Comparison of ENCODE assay signal across 8 mouse cellular contexts in genomic region chr2:77518693-77519092, GRCm38 (mm10).
DNase-seq lines count a peak whose midpoint lies in the region; ATAC-seq and TF ChIP-seq lines count a peak whose summit lies in the region.

No protein-coding gene starts in this region.

- H3K36me3 ChIP-seq in embryonic facial prominence, embryonic 10.5 days (replicated peaks): no peaks in the 10 kb centered on the region
- no peaks in the 10 kb centered on the region for H3K36me3 ChIP-seq in hindbrain, postnatal 0 days (ENCODE audit: insufficient read depth, low read length)
- H3K36me3 ChIP-seq in liver, embryonic 15.5 days (replicated peaks): no peaks in the 10 kb centered on the region

- DNase-seq in R1 (ENCODE audit: low read depth, low spot score): peak; percentile 21
- DNase-seq in embryonic facial prominence, embryonic 10.5 days (ENCODE audit: low spot score): peak; percentile 17
- no peak for DNase-seq in hindbrain, postnatal 0 days (ENCODE audit: low spot score)
- peak; percentile 48 for DNase-seq in yolk sac, embryonic 10.5 days (ENCODE audit: low spot score)
- DNase-seq in spleen, postnatal 36 days (ENCODE audit: low spot score in 2 of 2): no peak
- DNase-seq in left cerebral cortex, postnatal 36 days (ENCODE audit: low spot score in 2 of 2): no peak
- no peak for DNase-seq in frontal cortex, postnatal 25 days (ENCODE audit: low spot score in 2 of 2)

- peaks cover 5% of the 10 kb centered on the region for H3K27me3 ChIP-seq in embryonic facial prominence, embryonic 10.5 days (replicated peaks; ENCODE audit: low read depth, poor library complexity, severe bottlenecking)
- no peaks in the 10 kb centered on the region for H3K27me3 ChIP-seq in hindbrain, postnatal 0 days (ENCODE audit: insufficient read depth, low read length)
- no peaks in the 10 kb centered on the region for H3K27me3 ChIP-seq in liver, embryonic 15.5 days

- TF ChIP-seq CTCF in hindbrain, postnatal 0 days (IDR thresholded peaks at IDR 0.05; ENCODE audit: low read depth): peak; percentile 40

- WGBS in embryonic facial prominence, embryonic 10.5 days: 5% methylated on average over 8 of the region's 8 CpGs
- WGBS in hindbrain, postnatal 0 days: 16% methylated on average over 8 of the region's 8 CpGs
- WGBS in liver, embryonic 15.5 days (ENCODE audit: insufficient replicate concordance): 4% methylated on average over 8 of the region's 8 CpGs

- peak overlapping the region; percentile 73 for H3K4me2 ChIP-seq in hindbrain, postnatal 0 days (ENCODE audit: low read depth, low read length)
- H3K4me2 ChIP-seq in liver, embryonic 15.5 days: peak overlapping the region; percentile 71

- H3K27ac ChIP-seq in embryonic facial prominence, embryonic 10.5 days (replicated peaks): no peak overlapping the region
- H3K27ac ChIP-seq in hindbrain, postnatal 0 days: no peak overlapping the region
- peak overlapping the region; percentile 63 for H3K27ac ChIP-seq in liver, embryonic 15.5 days (replicated peaks)

- no peaks in the 10 kb centered on the region for H3K9me3 ChIP-seq in embryonic facial prominence, embryonic 10.5 days
- no peaks in the 10 kb centered on the region for H3K9me3 ChIP-seq in hindbrain, postnatal 0 days (ENCODE audit: low read length)
- H3K9me3 ChIP-seq in liver, embryonic 15.5 days (replicated peaks): no peaks in the 10 kb centered on the region

- 0 out of 2 replicates have a peak overlapping the region, but pooled peaks have one; percentile 4 for H3K9ac ChIP-seq in hindbrain, postnatal 0 days (replicated peaks; ENCODE audit: low read length)
- H3K9ac ChIP-seq in liver, embryonic 15.5 days: peak overlapping the region; percentile 46; the same call in 1 of the 2 replicates

- H3K4me1 ChIP-seq in embryonic facial prominence, embryonic 10.5 days: peaks cover 18% of the 10 kb centered on the region
- H3K4me1 ChIP-seq in hindbrain, postnatal 0 days (ENCODE audit: insufficient read depth, low read length): no peaks in the 10 kb centered on the region
- peaks cover 54% of the 10 kb centered on the region for H3K4me1 ChIP-seq in liver, embryonic 15.5 days (replicated peaks)

- 0 out of 2 replicates have a peak, but pooled peaks have one; percentile 48 for ATAC-seq in hindbrain, postnatal 0 days
- ATAC-seq in liver, embryonic 15.5 days (ENCODE audit: insufficient read depth): peak; percentile 34; the same call in 1 of the 2 replicates

- peak overlapping the region; percentile 56 for H3K4me3 ChIP-seq in embryonic facial prominence, embryonic 10.5 days
- peak overlapping the region; percentile 34 for H3K4me3 ChIP-seq in hindbrain, postnatal 0 days (ENCODE audit: low read length)
- H3K4me3 ChIP-seq in liver, embryonic 15.5 days (replicated peaks): peak overlapping the region; percentile 57

- intact Hi-C loops in left cerebral cortex, postnatal 36 days (cut with DNase I): no loop called here

Comparison
In these comparisons a context has a peak if more than half of its experiments do, and no peak if none do; other contexts are left out.
1. DNase-seq: peak in R1 (single experiment), embryonic facial prominence, embryonic 10.5 days (single experiment) and yolk sac, embryonic 10.5 days (single experiment); none in hindbrain, postnatal 0 days (single experiment), spleen, postnatal 36 days (0 of 2), left cerebral cortex, postnatal 36 days (0 of 2) and frontal cortex, postnatal 25 days (0 of 2).
2. Peak in every context shown above with its lines, with median percentiles within 50 percentile points of each other: H3K4me3 ChIP-seq.